Mouse (Mus musculus): Measurements from ENCODE around the gene Srpr. TPM values are rescaled to one million over a fixed set of nuclear protein-coding genes. Genes with fewer than 3 reads are reported as not detected.

Gene Srpr
- polyA plus RNA-seq, 1 experiment from 2014 or later = 137 TPM

DNA sequence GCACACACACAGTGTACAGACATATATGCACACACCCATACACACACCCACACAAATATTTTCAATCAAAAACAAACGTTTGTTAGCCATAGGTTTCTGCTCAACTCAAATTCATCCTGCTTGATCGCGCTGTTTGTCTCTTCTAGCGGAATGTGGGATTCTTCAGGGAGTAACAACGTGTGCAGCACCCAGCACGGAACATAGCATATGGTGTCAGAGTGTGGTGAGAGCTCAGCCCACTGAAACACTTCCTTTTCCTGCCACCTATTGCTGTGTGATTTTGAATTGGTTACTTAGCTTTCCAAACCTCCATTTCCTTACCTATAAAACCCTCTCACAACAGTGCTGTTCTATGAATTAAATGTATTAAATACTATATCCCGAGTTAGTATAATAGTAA is 29.9 kb upstream of the Srpr start:
- no peak for ATAC-seq
- peaks cover 5% of the 10 kb centered on the region; the same call in 1 of the 2 replicates for H3K36me3 ChIP-seq
- WGBS = 89% methylated on average over 7 of the region's 7 CpGs

DNA sequence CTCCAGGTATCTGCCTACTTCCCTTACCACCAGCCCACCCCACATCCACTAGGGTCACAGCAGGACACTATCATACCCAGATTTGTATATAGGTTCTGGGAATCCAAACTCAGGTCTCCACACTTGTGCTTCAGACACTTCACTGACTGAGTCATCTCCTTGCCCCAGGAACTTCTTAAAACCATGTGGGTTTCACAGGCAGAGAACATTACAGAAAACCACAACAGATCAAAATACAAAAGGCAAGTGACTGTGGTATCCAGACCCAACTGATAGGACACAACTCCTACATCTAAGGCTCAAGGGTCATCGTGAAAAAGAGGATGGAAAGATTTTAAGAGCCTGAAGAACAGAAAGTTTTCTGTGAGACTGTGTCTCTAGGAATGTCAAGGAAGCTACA is 26.6 kb upstream of the Srpr start:
- no peaks in the 10 kb centered on the region for H3K27me3 ChIP-seq (replicated peaks)

More for the DNA sequence above, 29.9 kb upstream of the Srpr start:
- Histone ChIP-seq H3K9ac (no peak overlapping the region), H3K4me3 (replicated peaks) (no peak overlapping the region), H3K4me1 (replicated peaks) (no peaks in the 10 kb centered on the region; the same call in 1 of the 2 replicates), H3K4me2 (replicated peaks) (no peak overlapping the region), H3K27me3 (replicated peaks) (no peaks in the 10 kb centered on the region), H3K27ac (no peak overlapping the region), H3K9me3 (no peaks in the 10 kb centered on the region)

DNA sequence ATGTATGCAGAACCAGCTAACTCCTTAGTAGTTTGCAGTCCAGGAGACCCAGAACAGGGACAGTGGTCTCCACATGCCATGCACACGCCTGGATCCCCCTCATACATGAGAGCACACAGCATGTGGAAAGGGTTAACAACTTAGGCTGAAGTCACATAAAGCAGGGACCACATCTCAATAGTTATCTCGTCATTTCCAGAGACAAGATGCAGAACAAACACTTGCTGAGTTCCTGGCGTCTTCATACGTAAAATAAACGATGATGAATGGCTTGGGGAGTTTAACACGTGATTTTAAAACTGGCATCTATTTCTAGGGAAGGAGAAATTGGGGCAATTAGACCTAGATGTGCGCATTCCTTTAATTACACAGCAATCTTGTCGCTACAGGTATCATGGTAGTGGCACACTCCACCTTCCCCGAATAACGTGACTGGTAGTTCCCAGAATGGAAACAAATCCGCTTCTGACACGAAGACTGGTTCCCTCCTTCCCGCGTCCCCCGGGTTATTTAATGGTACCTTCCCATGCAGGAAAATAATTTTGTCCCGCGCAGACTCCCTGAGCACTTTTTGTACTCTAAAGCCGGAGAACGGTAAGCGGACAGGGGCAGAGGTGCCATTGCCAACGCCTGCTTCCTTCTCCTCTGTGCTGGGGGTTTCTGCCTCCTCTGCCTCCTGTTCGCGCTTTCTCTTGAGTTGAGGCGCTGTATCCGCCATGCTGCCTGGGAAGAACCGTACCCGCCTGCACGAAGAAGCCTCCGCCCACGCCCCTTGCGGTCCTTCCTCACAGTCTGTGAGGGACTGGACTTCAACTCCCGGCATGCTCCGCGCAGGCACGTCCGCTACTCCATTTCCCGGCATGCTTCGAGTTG is 24.5 kb upstream of the Srpr start, which contains the start of gene Dcps:
TSS of gene Dcps (minus strand) at position 811 of the 873 bp plus-strand sequence.
- Histone ChIP-seq H3K4me1 (replicated peaks) (no peaks in the 10 kb centered on the region; the same call in 1 of the 2 replicates), H3K9ac (peak within 1 kb of the TSS; percentile 60), H3K4me2 (replicated peaks) (peak within 1 kb of the TSS; percentile 70), H3K9me3 (no peaks in the 10 kb centered on the region), H3K4me3 (replicated peaks) (peak within 1 kb of the TSS; percentile 65), H3K36me3 (peaks cover 5% of the 10 kb centered on the region; the same call in 1 of the 2 replicates), H3K27ac (peak within 1 kb of the TSS; percentile 89), H3K27me3 (replicated peaks) (no peaks in the 10 kb centered on the region)
- ATAC-seq = peak; percentile 98
- WGBS = under 1% methylated on average over 38 of the region's 38 CpGs

More for the DNA sequence above, 26.6 kb upstream of the Srpr start:
- Histone ChIP-seq H3K27ac (no peak overlapping the region), H3K4me1 (replicated peaks) (no peaks in the 10 kb centered on the region; the same call in 1 of the 2 replicates), H3K9me3 (no peaks in the 10 kb centered on the region), H3K4me3 (replicated peaks) (no peak overlapping the region), H3K9ac (no peak overlapping the region), H3K36me3 (peaks cover 5% of the 10 kb centered on the region; the same call in 1 of the 2 replicates), H3K4me2 (replicated peaks) (no peak overlapping the region)
- ATAC-seq = no peak
- WGBS = 82% methylated on average over 1 of the region's 1 CpGs

DNA sequence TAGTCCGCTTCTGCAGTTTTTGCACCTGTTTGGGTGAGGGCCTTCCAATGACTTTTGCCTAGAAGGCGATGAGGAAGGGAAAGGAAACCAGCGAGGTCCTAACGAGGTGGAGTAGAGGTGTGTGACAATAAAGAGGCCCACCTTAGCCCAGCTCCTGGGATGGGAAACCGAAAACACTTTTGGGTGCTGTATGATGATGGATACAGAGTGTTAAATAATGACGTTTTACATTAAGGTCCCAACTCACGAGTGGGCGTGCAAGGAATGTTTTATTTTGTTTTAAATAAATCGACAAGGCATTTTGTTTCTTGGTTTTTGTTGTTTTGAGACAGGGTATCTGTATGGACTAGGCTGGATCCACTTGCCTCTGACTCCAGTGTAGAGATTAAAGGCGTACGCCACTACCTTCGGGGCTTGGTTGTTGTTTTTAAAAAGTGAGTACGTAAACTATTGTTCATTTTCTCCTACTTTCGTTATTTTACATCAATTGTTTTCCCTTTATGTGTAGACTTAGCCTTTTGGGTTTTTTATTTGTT is 23.8 kb upstream of the Srpr start:
- H3K4me3 ChIP-seq (replicated peaks) = peak overlapping the region; percentile 65
- no peaks in the 10 kb centered on the region for H3K36me3 ChIP-seq
- H3K9me3 ChIP-seq = no peaks in the 10 kb centered on the region
- H3K4me2 ChIP-seq (replicated peaks) = peak overlapping the region; percentile 70
- ATAC-seq = 0 out of 2 replicates have a peak, but pooled peaks have one; percentile 11
- no peaks in the 10 kb centered on the region; the same call in 1 of the 2 replicates for H3K4me1 ChIP-seq (replicated peaks)
- no peak overlapping the region for H3K27ac ChIP-seq
- WGBS = 47% methylated on average over 14 of the region's 14 CpGs
- no peaks in the 10 kb centered on the region for H3K27me3 ChIP-seq (replicated peaks)
- no peak overlapping the region for H3K9ac ChIP-seq

DNA sequence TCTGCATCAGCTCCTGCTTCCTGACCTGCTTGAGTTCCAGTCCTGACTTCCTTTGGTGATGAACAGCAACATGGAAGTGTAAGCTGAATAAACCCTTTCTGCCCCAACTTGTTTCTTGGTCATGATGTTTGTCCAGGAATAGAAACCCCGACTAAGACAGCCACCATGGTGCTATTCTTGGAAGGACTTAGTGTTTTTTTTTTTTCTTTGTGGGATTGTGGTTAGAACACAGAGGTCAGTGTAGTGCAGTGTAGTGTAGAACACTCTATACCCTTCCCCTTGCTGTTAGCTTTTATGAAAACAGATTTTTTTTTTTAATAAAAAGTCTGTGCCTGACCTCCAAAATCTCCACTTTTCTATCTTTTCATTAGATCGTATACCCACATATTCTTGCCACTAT is 17.1 kb upstream of the Srpr start:
- Histone ChIP-seq H3K27me3 (replicated peaks) (no peaks in the 10 kb centered on the region), H3K9me3 (no peaks in the 10 kb centered on the region), H3K36me3 (no peaks in the 10 kb centered on the region), H3K4me1 (replicated peaks) (no peaks in the 10 kb centered on the region), H3K4me3 (replicated peaks) (no peak overlapping the region), H3K4me2 (replicated peaks) (no peak overlapping the region), H3K27ac (no peak overlapping the region), H3K9ac (no peak overlapping the region)
- WGBS = 85% methylated on average over 2 of the region's 2 CpGs
- no peak for ATAC-seq

DNA sequence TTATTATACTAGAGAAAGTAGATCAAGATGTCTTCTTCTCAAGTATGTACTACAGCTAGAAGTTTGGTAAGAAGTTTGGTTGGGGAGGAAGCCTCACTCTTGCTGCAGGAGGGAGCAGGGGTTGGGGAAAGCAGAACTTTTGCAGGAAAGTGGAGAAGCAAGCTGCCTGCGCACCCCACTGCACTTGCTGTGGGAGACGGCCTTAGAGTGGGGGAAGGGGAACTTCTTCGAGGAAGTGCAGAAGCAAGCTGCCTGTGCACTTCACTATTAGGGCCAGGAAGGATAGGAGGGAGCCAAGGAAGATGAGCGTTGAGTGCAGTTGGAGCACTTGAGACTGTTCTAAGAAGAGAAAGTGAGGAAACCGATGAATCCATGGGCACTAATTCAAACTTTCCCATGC is 16.6 kb upstream of the Srpr start:
- Histone ChIP-seq H3K27me3 (replicated peaks) (no peaks in the 10 kb centered on the region), H3K4me1 (replicated peaks) (no peaks in the 10 kb centered on the region), H3K9me3 (no peaks in the 10 kb centered on the region), H3K27ac (no peak overlapping the region), H3K4me2 (replicated peaks) (no peak overlapping the region), H3K36me3 (no peaks in the 10 kb centered on the region), H3K4me3 (replicated peaks) (no peak overlapping the region), H3K9ac (no peak overlapping the region)
- no peak for ATAC-seq
- WGBS = 66% methylated on average over 5 of the region's 5 CpGs

DNA sequence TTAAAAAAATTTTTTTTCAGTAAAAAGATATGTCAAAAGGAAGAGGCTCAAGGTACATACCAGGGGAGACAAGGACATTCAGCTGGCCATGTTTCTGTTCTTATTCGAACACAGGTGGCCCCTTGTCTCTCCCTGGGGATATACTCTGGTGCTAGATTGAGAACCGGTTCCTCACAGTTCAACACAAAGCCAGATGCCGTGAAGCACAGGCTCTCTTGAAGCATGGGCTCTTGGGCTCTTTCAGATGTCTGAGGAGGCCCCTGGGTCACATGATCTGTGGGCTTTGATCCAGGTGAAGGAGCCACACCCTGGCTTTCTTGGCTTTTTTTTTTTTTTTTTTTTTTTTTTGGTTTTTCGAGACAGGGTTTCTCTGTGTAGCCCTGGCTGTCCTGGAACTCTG is 13.5 kb upstream of the Srpr start:
- no peak overlapping the region for H3K4me2 ChIP-seq (replicated peaks)
- no peak overlapping the region for H3K4me3 ChIP-seq (replicated peaks)
- H3K9ac ChIP-seq = no peak overlapping the region
- no peak overlapping the region for H3K27ac ChIP-seq
- H3K9me3 ChIP-seq = no peaks in the 10 kb centered on the region
- no peaks in the 10 kb centered on the region for H3K27me3 ChIP-seq (replicated peaks)
- H3K36me3 ChIP-seq = no peaks in the 10 kb centered on the region
- H3K4me1 ChIP-seq (replicated peaks) = no peaks in the 10 kb centered on the region
- WGBS = 70% methylated on average over 4 of the region's 4 CpGs
- no peak for ATAC-seq

DNA sequence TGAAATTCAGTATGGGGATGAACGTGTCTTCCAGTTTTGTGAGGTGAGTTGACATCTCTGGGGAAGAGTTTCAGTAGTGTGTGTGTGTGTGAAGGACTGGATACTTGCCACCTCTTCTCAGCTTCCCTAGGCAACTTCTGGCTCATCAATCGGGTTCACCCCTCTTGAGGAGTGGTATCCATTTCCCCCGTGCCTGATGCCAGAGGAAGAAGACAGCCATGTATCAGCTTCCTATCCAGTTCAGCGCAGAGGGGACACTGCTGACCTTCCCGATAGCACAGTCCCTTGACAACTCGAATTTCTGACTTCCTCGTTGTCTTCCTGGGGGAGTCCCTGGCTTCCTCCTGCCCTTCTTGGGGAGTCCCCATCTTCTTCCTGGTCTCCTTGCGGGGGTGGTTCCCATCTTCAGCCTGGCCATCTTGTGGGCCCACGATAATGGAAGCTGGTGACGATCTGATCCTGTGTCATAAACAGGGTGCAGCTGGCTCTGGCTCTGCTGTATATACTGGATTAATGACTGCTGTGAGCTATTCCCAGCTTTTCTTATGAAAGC is 12.5 kb upstream of the Srpr start:
- ATAC-seq = no peak
- Histone ChIP-seq H3K9ac (no peak overlapping the region), H3K27me3 (replicated peaks) (no peaks in the 10 kb centered on the region), H3K36me3 (no peaks in the 10 kb centered on the region), H3K27ac (no peak overlapping the region), H3K4me1 (replicated peaks) (no peaks in the 10 kb centered on the region), H3K4me2 (replicated peaks) (no peak overlapping the region), H3K9me3 (no peaks in the 10 kb centered on the region), H3K4me3 (replicated peaks) (no peak overlapping the region)
- WGBS = 87% methylated on average over 10 of the region's 10 CpGs

DNA sequence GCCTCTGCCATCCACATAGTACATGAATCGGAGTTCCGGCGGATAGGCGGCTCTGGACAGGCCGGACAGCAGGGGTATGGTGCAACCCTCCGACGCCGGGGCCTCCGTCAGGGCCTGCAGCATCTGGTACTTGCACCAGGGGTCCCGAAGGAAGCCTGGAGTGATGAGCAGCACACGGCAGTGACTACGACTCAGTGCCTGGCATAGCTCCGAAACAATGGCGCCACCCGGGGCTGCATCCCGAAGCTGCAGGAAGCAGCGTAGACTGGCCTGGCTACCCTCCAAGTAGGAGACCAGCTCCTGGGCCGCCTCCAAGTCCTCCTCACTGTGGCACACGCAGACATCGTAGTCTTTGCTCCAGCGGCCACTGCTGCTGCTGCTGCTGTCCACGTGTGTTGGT is 11.3 kb upstream of the Srpr start:
- no peak overlapping the region for H3K9ac ChIP-seq
- no peaks in the 10 kb centered on the region for H3K27me3 ChIP-seq (replicated peaks)
- no peaks in the 10 kb centered on the region for H3K4me1 ChIP-seq (replicated peaks)
- no peak overlapping the region for H3K4me2 ChIP-seq (replicated peaks)
- no peak overlapping the region for H3K27ac ChIP-seq
- 83% methylated on average over 22 of the region's 22 CpGs for WGBS
- ATAC-seq = 0 out of 2 replicates have a peak, but pooled peaks have one; percentile 12
- no peak overlapping the region for H3K4me3 ChIP-seq (replicated peaks)
- no peaks in the 10 kb centered on the region for H3K36me3 ChIP-seq
- H3K9me3 ChIP-seq = no peaks in the 10 kb centered on the region

DNA sequence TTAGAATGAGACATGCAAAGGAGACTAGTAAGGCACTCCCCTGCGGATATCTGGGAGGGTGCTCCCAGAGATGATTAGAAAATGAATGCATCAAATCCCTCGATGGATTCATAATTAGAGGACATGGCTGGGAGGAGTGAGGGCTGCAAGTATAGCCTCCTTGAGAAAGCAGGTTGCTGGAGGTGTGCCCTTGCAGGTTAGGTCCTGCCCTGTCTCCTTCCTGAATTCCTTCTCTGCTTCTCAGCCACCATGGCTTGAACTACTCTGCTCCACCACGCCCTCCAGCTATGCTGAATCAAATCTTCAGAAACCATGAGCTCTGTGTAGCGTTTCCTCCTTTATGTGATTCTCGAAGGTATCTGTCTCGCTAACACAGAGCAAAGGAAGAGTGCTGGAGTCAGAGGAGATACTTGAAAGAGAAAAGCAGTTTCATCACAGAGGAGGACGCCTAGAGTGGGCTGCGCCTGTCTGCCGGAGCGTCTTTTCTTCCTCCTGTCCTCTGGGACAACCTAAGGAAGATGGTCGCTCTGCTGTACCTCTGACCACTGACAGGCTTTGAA is 6.9 kb upstream of the Srpr start:
- H3K27me3 ChIP-seq (replicated peaks) = no peaks in the 10 kb centered on the region
- no peak overlapping the region for H3K27ac ChIP-seq
- H3K9me3 ChIP-seq = no peaks in the 10 kb centered on the region
- H3K9ac ChIP-seq = no peak overlapping the region
- no peaks in the 10 kb centered on the region for H3K36me3 ChIP-seq
- ATAC-seq = no peak
- no peaks in the 10 kb centered on the region for H3K4me1 ChIP-seq (replicated peaks)
- no peak overlapping the region for H3K4me2 ChIP-seq (replicated peaks)
- 84% methylated on average over 11 of the region's 11 CpGs for WGBS
- H3K4me3 ChIP-seq (replicated peaks) = no peak overlapping the region

DNA sequence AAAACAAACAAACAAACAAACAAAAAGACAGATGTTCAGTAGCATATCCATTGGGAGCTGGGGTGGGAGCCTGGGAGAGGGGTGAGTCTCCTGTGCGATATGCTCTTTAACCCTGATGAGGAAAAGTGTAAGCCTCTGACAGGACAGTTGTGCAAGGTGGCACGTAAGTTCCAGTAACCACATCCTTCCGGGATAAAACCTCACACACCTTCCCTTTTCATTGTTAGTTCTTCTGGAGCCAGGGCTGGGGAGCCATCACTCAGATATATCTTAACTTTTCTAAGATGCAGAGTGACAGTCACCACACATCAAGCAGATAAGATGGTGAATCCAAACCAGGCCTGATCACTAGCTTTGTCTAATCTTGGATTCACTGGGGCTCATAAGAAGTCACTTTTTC is 5.9 kb upstream of the Srpr start:
- 95% methylated on average over 3 of the region's 3 CpGs for WGBS
- H3K36me3 ChIP-seq = no peaks in the 10 kb centered on the region
- no peak for ATAC-seq
- H3K9me3 ChIP-seq = no peaks in the 10 kb centered on the region
- no peak overlapping the region for H3K4me3 ChIP-seq (replicated peaks)
- no peaks in the 10 kb centered on the region for H3K27me3 ChIP-seq (replicated peaks)
- no peak overlapping the region for H3K4me2 ChIP-seq (replicated peaks)
- H3K27ac ChIP-seq = no peak overlapping the region
- H3K9ac ChIP-seq = no peak overlapping the region
- peaks cover 4% of the 10 kb centered on the region; the same call in 1 of the 2 replicates for H3K4me1 ChIP-seq (replicated peaks)

DNA sequence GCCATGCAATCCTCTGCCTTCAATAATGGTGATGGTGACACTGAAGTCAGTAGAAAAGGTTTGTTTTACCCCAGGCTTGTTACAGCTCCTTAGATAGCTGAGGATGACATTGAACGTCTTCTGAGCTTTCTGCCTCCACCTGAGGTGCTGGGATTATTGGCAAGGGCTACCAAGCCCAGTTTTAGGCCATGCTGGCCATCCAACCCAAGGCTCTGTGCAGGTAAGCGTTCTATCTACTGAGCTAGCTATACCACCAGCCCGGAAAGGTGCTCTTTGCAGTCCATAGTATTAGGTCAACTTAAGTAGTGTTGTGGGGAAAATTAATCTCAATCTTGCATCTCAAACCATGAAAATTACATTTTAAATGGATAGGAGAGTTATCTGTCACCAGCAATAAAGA is 2.4 kb upstream of the Srpr start:
- Histone ChIP-seq H3K4me1 (replicated peaks) (peaks cover 13% of the 10 kb centered on the region; the same call in 1 of the 2 replicates), H3K4me2 (replicated peaks) (no peak overlapping the region), H3K9ac (no peak overlapping the region), H3K27me3 (replicated peaks) (no peaks in the 10 kb centered on the region), H3K9me3 (no peaks in the 10 kb centered on the region), H3K36me3 (no peaks in the 10 kb centered on the region), H3K27ac (no peak overlapping the region), H3K4me3 (replicated peaks) (no peak overlapping the region)
- no peak for ATAC-seq
- WGBS = 84% methylated on average over 3 of the region's 3 CpGs

Measured in intestine, embryonic 15.5 days (tissue).